Mouse (Mus musculus): ENCODE measurements around the gene Gm3755. TPM values are rescaled to one million over a fixed set of nuclear protein-coding genes. Genes with fewer than 3 reads are reported as not detected.
"Not testable (repeated sequence)": the region's sequence is repeated elsewhere in the genome, so short reads cannot be mapped to it uniquely, and the experiment has no call there.

Gm3755 gene
- polyA plus RNA-seq (2016; fragmentation: Nextera tagmentation; extraction: Ambion mirVana) = not detected in 2 replicates

DNA sequence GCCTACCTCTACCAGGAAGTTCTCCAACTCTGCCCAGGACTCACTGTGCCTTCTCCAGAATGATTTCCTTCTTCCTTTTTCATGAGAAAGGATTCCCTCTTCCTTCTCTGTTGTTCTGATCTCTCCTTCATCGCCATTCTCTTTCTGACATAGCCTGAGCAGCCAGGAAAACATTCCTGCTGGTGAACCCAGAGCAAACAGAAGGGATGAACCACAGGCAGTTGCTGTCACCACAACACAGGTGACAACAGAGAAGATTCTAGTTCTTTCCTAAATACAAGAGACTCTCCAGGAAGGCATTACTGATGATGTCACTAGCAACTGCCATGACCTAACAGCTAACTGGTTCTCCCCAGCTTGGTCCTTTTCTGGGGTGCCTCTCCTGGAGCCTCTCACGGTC lies at the start of gene Gm3755:
Gene Gm3755 (minus strand): TSS at position 101 of the 400 bp plus-strand sequence.
- not testable (repeated sequence) for H3K27ac ChIP-seq; H3K4me1 ChIP-seq; H3K9me3 ChIP-seq (replicated peaks); H3K36me3 ChIP-seq; H3K4me3 ChIP-seq; H3K4me2 ChIP-seq; ATAC-seq; H3K9ac ChIP-seq; H3K27me3 ChIP-seq (replicated peaks)
- no CpG with 5 or more reads among the region's 2 CpGs for WGBS (ENCODE audit: insufficient replicate concordance)

DNA sequence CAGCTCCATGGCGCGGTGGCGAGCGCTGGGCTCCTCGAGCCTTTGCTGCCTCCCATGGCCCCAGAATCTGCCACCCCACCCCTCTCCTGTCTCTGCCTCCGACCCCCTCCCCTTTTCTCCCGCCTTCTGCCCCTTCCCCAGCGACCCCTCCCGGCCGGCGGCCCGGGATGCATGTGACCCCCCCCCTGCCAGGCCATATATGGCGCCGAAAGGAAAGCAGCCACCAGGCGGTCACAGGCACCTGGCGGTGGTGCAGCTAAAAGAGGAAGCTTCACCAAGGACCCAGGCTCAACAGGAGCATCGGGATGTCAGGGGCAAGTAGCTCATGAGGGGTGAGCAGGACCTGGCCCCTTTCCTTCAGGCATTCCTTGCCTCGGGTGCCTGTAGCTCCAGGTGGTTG lies 38.0 kb upstream of the Gm3755 start:
- not testable (repeated sequence) for H3K4me1 ChIP-seq; ATAC-seq; H3K36me3 ChIP-seq; H3K27me3 ChIP-seq (replicated peaks); H3K9me3 ChIP-seq (replicated peaks); H3K27ac ChIP-seq; H3K9ac ChIP-seq
- 4% methylated on average over 12 of the region's 18 CpGs for WGBS (ENCODE audit: insufficient replicate concordance)
- Histone ChIP-seq H3K4me2 (peak overlapping the region; percentile 46), H3K4me3 (peak overlapping the region; percentile 21; the same call in 1 of the 2 replicates)

DNA sequence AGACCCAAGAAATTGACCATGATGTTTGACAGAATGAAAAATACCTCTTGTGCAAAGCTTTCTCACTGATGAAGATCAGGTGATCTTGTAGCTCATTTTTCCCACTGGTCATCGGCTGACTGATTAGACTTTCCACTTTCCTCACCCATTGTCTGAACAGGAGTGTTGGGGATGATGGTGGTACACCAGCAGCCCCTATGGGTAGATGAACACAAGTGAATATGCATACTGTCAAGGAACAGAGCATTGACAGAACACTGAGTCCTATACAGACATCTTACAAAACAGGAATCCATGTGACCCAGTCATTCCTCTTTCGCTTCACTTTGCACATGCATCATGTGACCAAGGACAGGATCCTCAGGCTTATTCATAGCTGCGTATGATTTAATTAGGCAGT lies 32.9 kb upstream of the Gm3755 start, which contains the start of gene Gm3752:
Gene Gm3752 (minus strand): TSS at position 101 of the 400 bp plus-strand sequence.
- H3K4me2 ChIP-seq; H3K4me3 ChIP-seq; H3K9me3 ChIP-seq (replicated peaks); ATAC-seq; H3K27me3 ChIP-seq (replicated peaks); H3K36me3 ChIP-seq; H3K27ac ChIP-seq; H3K9ac ChIP-seq; H3K4me1 ChIP-seq: not testable (repeated sequence)
- 33% methylated on average over 1 of the region's 3 CpGs for WGBS (ENCODE audit: insufficient replicate concordance)

DNA sequence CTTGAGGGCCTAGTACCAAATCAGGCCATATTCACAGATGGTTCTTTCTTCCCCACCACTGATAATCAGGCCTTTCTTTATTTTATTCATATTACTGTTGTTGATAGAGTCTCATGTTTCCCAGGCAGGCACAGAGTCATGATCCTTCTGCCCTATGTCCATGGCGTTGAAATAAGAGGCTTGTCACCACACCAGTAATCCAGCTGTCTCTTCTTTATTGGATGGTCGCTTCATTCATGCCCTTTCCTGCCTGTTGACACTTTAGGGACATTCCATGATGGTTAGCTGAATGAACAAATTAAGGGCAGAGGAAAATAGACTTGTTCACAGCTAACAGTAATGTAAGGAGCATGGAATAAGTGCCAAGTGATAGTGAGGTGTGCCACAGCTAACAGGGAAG lies 28.2 kb downstream of the Gm3755 start:
- 42% methylated on average over 2 of the region's 2 CpGs for WGBS (ENCODE audit: insufficient replicate concordance)
- not testable (repeated sequence) for H3K4me2 ChIP-seq; H3K4me3 ChIP-seq; H3K9ac ChIP-seq; H3K27ac ChIP-seq; H3K4me1 ChIP-seq; ATAC-seq; H3K36me3 ChIP-seq; H3K27me3 ChIP-seq (replicated peaks); H3K9me3 ChIP-seq (replicated peaks)

Other genes starting within 250 kb of the Gm3755 start
- gene Gm3727, start 186.2 kb downstream of the Gm3755 start, polyA plus RNA-seq (2016; fragmentation: Nextera tagmentation; extraction: Ambion mirVana) = not detected in 2 replicates
- gene Gm3739, start 135.9 kb downstream of the Gm3755 start, polyA plus RNA-seq (2016; fragmentation: Nextera tagmentation; extraction: Ambion mirVana) = 0.12 TPM in 1 of 2 replicates, not detected in the other
- not detected in 2 replicates for gene Gm5797, start 118.5 kb downstream of the Gm3755 start, polyA plus RNA-seq (2016; fragmentation: Nextera tagmentation; extraction: Ambion mirVana)
- gene Gm8374, start 85.8 kb downstream of the Gm3755 start, polyA plus RNA-seq (2016; fragmentation: Nextera tagmentation; extraction: Ambion mirVana) = not detected in 2 replicates
- not detected in 2 replicates for gene Gm3752, start 32.8 kb upstream of the Gm3755 start, polyA plus RNA-seq (2016; fragmentation: Nextera tagmentation; extraction: Ambion mirVana)
- gene Gm3558, start 117.6 kb upstream of the Gm3755 start, polyA plus RNA-seq (2016; fragmentation: Nextera tagmentation; extraction: Ambion mirVana) = 0.11 TPM in 1 of 2 replicates, not detected in the other
- gene Gm10338, start 144.7 kb upstream of the Gm3755 start, polyA plus RNA-seq (2016; fragmentation: Nextera tagmentation; extraction: Ambion mirVana) = not detected in 2 replicates
- gene Gm10128, start 193.1 kb upstream of the Gm3755 start, polyA plus RNA-seq (2016; fragmentation: Nextera tagmentation; extraction: Ambion mirVana) = not detected in 2 replicates